8 mouse cellular contexts compared by ENCODE assay signal in genomic region chr8:122556030-122557009, GRCm38 (mm10). TPM values are rescaled to one million over a fixed set of nuclear protein-coding genes. Genes with fewer than 3 reads are reported as not detected.
DNase-seq lines count a peak whose midpoint lies in the region; ATAC-seq and TF ChIP-seq lines count a peak whose summit lies in the region.

No protein-coding gene starts in this region.

- H3K4me3 ChIP-seq in embryonic fibroblast, embryonic 13.5 days (ENCODE audit: insufficient read depth, low read length): no peak overlapping the region
- H3K4me3 ChIP-seq in liver, embryonic 12.5 days: peak overlapping the region; percentile 41

- peaks cover 19% of the 10 kb centered on the region for H3K4me1 ChIP-seq in embryonic fibroblast, embryonic 13.5 days (ENCODE audit: control insufficient read depth, insufficient read depth, low read length)
- peaks cover 68% of the 10 kb centered on the region for H3K4me1 ChIP-seq in liver, embryonic 12.5 days

- H3K27ac ChIP-seq in embryonic fibroblast, embryonic 13.5 days (ENCODE audit: insufficient read depth, low read length): peak overlapping the region; percentile 96
- peak overlapping the region; percentile 67 for H3K27ac ChIP-seq in liver, embryonic 12.5 days

- no peaks in the 10 kb centered on the region for H3K36me3 ChIP-seq in liver, embryonic 12.5 days

- TF ChIP-seq POLR2A in embryonic fibroblast, embryonic 13.5 days (IDR thresholded peaks at IDR 0.05; ENCODE audit: low read depth, low read length): peak; percentile 57; the same call in 1 of the 2 replicates

- no peak for TF ChIP-seq CTCF in embryonic fibroblast, embryonic 13.5 days (IDR thresholded peaks at IDR 0.05; ENCODE audit: borderline replicate concordance, insufficient read depth, low read length)

- H3K4me2 ChIP-seq in liver, embryonic 12.5 days: peak overlapping the region; percentile 64

- H3K27me3 ChIP-seq in liver, embryonic 12.5 days (replicated peaks): no peaks in the 10 kb centered on the region

- ATAC-seq in hematopoietic stem cell, adult 5-6 weeks (replicated peaks in 1 of 2; ENCODE audit: insufficient read depth in 1 of 2, low FRiP score in 2 of 2, low TSS enrichment in 1 of 2, low read depth in 1 of 2, poor library complexity in 2 of 2, severe bottlenecking in 2 of 2): peak; percentile 84 to 93
- peak; percentile 75 for ATAC-seq in liver, embryonic 12.5 days

- peak; percentile 97 for DNase-seq in 416B (ENCODE audit: low read depth)
- peak; percentile 82 for DNase-seq in ES-CJ7 (ENCODE audit: low read depth, low spot score)
- peak; percentile 56 for DNase-seq in skeletal muscle tissue, adult 2 months (ENCODE audit: low read depth, low spot score)
- no peak for DNase-seq in left cerebral cortex, adult 18-20 months (ENCODE audit: low spot score in 2 of 2)
- DNase-seq in embryo, embryonic 11 days: no peak

- H3K9me3 ChIP-seq in liver, embryonic 12.5 days (replicated peaks): no peaks in the 10 kb centered on the region

- peak overlapping the region; percentile 68 for H3K9ac ChIP-seq in liver, embryonic 12.5 days

- WGBS in liver, embryonic 12.5 days (ENCODE audit: insufficient replicate concordance): 20% methylated on average over 12 of the region's 12 CpGs

RNA-seq across cellular contexts. Expression of gene Piezo1, which starts 5.2 kb away (rescaled TPM):
- 146 and 158 TPM in 2 replicates for polyA plus RNA-seq in embryonic fibroblast, embryonic 13.5 days (2011; ENCODE audit: insufficient read length, low read depth, missing spikeins)
- total RNA-seq in hematopoietic stem cell, adult 5-6 weeks (2017): 12.9 and 23.6 TPM in 2 replicates
- polyA plus RNA-seq in liver, embryonic 12.5 days (2016; fragmentation: Nextera tagmentation; extraction: Ambion mirVana): 21.7 and 24.4 TPM in 2 replicates
- total RNA-seq in left cerebral cortex, adult 18-20 months (2021): 1 to 10 TPM; 5.2 to 5.5 TPM

RNA-seq across cellular contexts. Expression of gene Cdt1, which starts 11.5 kb away (rescaled TPM):
- 11.8 and 15.9 TPM in 2 replicates for polyA plus RNA-seq in embryonic fibroblast, embryonic 13.5 days (2011; ENCODE audit: insufficient read length, low read depth, missing spikeins)
- total RNA-seq in hematopoietic stem cell, adult 5-6 weeks (2017): 30.8 and 33.1 TPM in 2 replicates
- polyA plus RNA-seq in liver, embryonic 12.5 days (2016; fragmentation: Nextera tagmentation; extraction: Ambion mirVana): 65.7 and 66.8 TPM in 2 replicates
- total RNA-seq in left cerebral cortex, adult 18-20 months (2021): 1 to 10 TPM; 2.9 to 3.9 TPM

RNA-seq across cellular contexts. Expression of gene Aprt, which starts 20.4 kb away (rescaled TPM):
- polyA plus RNA-seq in embryonic fibroblast, embryonic 13.5 days (2011; ENCODE audit: insufficient read length, low read depth, missing spikeins): 140 and 214 TPM in 2 replicates
- total RNA-seq in hematopoietic stem cell, adult 5-6 weeks (2017): 80.7 and 87.1 TPM in 2 replicates
- polyA plus RNA-seq in liver, embryonic 12.5 days (2016; fragmentation: Nextera tagmentation; extraction: Ambion mirVana): 226 and 253 TPM in 2 replicates
- 10 to 100 TPM; 48.4 to 52.0 TPM for total RNA-seq in left cerebral cortex, adult 18-20 months (2021)

RNA-seq across cellular contexts. Expression of gene Galns, which starts 54.9 kb away (rescaled TPM):
- 12.1 and 15.4 TPM in 2 replicates for polyA plus RNA-seq in embryonic fibroblast, embryonic 13.5 days (2011; ENCODE audit: insufficient read length, low read depth, missing spikeins)
- total RNA-seq in hematopoietic stem cell, adult 5-6 weeks (2017): 13.9 and 15.1 TPM in 2 replicates
- polyA plus RNA-seq in liver, embryonic 12.5 days (2016; fragmentation: Nextera tagmentation; extraction: Ambion mirVana): 4.6 TPM in 2 replicates
- 1 to 10 TPM; 8.1 to 8.3 TPM for total RNA-seq in left cerebral cortex, adult 18-20 months (2021)

RNA-seq across cellular contexts. Expression of gene Trappc2l, which starts 55.1 kb away (rescaled TPM):
- polyA plus RNA-seq in embryonic fibroblast, embryonic 13.5 days (2011; ENCODE audit: insufficient read length, low read depth, missing spikeins): 44.2 and 45.8 TPM in 2 replicates
- 9.6 and 19.3 TPM in 2 replicates for total RNA-seq in hematopoietic stem cell, adult 5-6 weeks (2017)
- polyA plus RNA-seq in liver, embryonic 12.5 days (2016; fragmentation: Nextera tagmentation; extraction: Ambion mirVana): 27.2 and 30.0 TPM in 2 replicates
- 10 to 100 TPM; 79.6 to 86.0 TPM for total RNA-seq in left cerebral cortex, adult 18-20 months (2021)

Comparison
In these comparisons a context has a peak if more than half of its experiments do, and no peak if none do; other contexts are left out.
1. DNase-seq: peak in 416B (single experiment), ES-CJ7 (single experiment) and skeletal muscle tissue, adult 2 months (single experiment); none in left cerebral cortex, adult 18-20 months (0 of 2) and embryo, embryonic 11 days (single experiment).